Mouse (Mus musculus) adrenal gland, postnatal 14 days (tissue): ENCODE measurements around the gene Gja8. TPM values are rescaled to one million over a fixed set of nuclear protein-coding genes. Genes with fewer than 3 reads are reported as not detected.

Source experiments
- DNase-seq: peaks from one replicate; pipeline ENCODE4 v3.0.0; 2021; ENCODE audit warnings: mixed read lengths
- long read RNA-seq, 2 experiments: library from polyadenylated mRNA; stranded (forward); transcript quantifications; one replicate each; pipeline ENCODE4 v2.0.0; 2021
- total RNA-seq: library from RNA; stranded (reverse); gene quantifications from 2 replicates; pipeline ENCODE4 v1.2.3, GENCODE M21; 2021

Gja8 gene
- total RNA-seq = not detected in 2 replicates
- long read RNA-seq, experiment 1 = 0 reads
- long read RNA-seq, experiment 2 = 0 reads

DNA sequence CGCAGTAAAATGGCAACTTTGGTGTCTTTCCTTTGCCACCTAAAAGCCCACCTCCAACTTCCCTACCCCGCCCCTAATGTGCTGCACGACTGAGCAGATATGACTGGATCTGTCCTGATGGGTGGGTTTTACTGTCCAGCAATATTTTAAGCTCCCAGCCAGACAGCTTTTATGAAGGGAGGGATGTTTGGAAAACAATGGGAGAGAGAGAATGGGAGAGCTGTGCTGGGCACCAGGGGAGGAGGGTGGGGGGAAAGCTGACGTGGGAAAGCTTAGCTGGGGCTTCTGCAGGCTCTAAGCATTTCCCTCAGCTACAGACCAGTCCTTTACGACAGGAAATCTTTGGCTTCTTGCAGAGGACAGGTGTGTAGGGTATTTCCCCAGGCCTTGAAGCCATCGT is at the start of gene Gja8:
Gja8 (minus strand) TSS at position 101 of the 400 bp plus-strand sequence.
- no peak for DNase-seq

DNA sequence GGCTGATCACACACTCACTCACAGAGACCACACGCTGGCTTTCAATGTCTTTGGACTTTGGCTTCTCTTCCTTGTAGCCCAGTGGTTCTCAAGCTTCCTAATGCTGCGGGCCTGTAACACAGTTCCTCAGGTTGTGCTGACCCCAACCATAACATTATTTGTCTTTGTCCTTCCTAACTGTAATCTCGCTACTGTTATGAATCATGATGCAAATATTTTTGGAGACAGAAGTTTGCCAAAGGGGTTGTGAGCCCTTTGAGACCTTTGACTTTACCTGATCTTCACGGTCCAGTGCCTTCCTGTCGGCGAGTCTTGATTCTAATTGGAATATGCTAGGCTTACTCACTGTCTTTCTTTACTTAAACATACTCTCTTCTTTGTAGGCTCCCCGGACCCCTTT is 48.6 kb upstream of the Gja8 start:
- DNase-seq = no peak

- no peak for DNase-seq
These were observed 45.2 kb upstream of the Gja8 start for GRCm38 (mm10) chr3:96970986-96971385.

DNA sequence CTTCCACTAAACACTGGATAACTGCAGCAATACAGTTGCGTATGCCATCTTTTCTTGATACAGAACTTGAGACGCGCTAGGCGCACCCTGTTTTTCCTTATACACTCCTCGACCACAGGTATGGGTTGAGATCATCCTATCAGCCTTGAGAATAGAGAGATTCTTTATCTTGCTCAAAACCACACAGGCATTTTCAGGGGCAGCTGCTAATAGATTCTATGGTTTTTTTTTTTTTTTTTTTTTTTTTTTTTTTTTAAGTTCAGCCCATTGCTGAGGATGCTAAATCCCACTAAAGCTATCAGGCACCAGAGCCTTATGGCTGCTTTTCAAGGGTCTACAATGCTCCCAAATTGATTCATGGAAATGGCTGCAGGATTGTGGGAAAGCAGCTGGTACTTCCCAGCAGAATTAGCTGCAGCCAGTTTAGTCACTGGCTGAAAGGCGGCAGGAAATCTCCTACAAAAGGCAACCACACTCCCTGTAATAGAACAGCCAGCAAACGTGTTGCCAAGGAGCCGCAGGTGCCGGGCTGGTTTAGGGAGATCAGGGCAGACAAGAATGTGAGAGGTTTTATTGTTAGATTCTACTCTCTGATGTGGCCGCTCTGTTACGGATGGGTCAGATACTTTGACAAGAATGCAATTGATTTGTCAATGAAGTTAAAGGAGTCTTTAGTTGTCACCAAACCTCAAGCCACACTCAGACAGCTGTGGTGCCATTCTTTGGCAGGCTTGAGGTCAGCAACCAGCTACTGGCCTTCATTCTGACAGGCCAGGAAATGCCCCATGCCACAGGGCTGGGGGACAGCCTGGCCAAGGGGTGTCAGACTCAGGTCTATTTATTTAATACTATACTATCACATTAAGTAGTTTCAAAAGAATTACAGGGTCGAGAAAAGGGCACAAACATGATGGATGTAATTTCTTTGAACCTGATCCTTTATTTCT is 37.5 kb upstream of the Gja8 start:
- DNase-seq = no peak

GRCm38 (mm10) chr3:96960597-96960996 is 34.8 kb upstream of the Gja8 start:
- DNase-seq = no peak

- peak; percentile 56 for DNase-seq
These were observed 27.8 kb upstream of the Gja8 start for GRCm38 (mm10) chr3:96953489-96954233.

- DNase-seq = no peak
These were observed 16.9 kb upstream of the Gja8 start for GRCm38 (mm10) chr3:96942706-96943105.

DNA sequence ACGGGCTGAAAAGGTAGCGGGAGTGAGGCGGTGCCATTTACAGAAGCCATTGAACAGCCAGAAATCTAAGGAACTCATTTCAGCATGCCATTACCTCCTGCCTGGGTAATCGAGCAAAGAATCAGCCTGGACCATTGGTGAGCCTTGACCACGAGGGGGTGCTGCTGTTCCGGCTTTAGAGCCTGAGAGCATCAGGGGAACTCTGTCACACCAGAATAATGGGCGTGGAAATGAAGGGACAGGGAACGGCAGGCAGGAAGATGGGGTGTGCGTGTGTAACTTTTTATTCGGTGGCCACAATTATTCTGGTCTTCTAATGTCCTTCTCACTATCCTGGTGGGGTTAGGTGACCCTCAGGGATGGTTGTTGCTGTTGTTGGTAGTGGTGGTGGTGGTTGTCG is 12.9 kb upstream of the Gja8 start:
- peak; percentile 92 for DNase-seq

DNA sequence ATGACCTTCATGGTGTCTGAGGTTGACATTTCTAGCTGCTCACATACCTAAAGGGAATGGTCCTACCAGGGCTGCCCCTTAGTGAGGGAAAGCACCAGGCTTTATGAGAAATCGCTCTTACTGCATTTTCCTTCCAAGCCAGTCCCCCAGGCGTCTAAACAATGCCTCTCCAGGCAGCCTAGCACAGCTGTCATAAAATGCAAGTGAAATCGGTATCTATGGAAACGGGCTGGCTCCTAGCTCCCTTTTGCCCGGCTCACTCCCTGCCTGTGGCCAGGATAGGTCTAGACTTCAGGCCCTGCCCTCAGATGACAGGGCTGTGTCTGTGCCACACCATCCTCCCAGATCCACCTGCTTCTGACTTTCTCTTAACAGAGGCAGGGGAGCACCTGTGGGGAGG is 11.8 kb upstream of the Gja8 start:
- no peak for DNase-seq

DNA sequence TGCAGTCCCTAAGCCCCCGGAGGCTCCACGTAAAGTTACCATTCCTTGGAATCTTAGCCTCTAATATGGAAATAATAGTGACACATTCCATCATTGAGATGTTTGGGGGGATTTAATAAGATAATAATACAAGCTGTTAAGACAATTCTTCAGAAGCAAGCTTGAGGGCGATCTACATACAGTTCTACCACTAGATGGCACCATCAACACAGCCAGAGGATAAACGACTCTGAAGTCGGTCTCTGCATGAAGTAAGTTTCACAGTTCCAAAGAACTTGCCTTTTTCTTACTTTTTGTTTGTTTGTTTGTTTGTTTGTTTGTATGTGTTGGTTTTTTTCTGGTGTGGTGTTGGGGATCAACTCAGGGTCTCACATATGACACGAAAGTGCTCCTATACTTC is 10.4 kb upstream of the Gja8 start:
- peak; percentile 22 for DNase-seq

DNA sequence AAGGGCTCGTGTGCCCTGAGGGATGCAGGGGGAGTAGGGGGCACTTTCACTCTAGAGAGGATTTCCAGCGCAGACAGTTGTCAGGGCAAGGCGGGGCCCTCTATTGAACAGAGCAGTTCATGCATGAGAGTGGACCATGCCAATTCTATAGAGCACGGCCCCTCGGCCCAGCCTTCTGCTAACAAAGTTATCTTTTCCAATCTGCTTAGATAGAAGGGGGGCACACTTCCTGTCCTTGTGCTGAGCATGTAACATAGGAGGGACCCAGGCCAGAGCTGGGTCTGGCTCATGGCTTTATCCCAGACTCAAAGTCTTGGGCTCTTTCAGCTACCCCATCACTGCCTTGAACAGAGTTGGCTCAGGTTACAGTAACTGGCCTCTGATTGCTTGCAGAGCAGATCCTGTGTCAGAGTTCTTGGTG is 5.5 kb upstream of the Gja8 start:
- peak; percentile 18 for DNase-seq

- no peak for DNase-seq
These were observed 1.2 kb downstream of the Gja8 start for GRCm38 (mm10) chr3:96924631-96925030.

GRCm38 (mm10) chr3:96920991-96921390 is 4.8 kb downstream of the Gja8 start:
- DNase-seq = no peak

DNA sequence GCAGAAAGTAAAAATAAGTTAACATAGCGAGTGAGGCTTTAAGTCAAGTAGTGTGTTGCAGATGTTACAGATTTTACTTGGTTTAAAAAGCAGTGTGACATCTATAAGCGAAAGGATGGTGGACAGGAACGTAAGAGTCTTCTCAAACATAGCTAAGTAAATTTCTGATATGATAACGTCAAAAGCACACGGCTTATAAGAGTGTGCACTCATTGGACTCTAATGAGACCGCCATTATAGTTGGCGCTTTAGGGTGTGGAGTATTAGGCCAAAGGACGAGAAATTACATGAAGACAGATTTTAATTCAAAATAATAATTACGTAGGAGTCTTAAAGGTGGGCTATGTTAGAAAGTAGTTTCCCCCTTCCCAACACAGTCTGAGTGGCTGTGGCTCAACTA is 20.2 kb downstream of the Gja8 start:
- DNase-seq = no peak

DNA sequence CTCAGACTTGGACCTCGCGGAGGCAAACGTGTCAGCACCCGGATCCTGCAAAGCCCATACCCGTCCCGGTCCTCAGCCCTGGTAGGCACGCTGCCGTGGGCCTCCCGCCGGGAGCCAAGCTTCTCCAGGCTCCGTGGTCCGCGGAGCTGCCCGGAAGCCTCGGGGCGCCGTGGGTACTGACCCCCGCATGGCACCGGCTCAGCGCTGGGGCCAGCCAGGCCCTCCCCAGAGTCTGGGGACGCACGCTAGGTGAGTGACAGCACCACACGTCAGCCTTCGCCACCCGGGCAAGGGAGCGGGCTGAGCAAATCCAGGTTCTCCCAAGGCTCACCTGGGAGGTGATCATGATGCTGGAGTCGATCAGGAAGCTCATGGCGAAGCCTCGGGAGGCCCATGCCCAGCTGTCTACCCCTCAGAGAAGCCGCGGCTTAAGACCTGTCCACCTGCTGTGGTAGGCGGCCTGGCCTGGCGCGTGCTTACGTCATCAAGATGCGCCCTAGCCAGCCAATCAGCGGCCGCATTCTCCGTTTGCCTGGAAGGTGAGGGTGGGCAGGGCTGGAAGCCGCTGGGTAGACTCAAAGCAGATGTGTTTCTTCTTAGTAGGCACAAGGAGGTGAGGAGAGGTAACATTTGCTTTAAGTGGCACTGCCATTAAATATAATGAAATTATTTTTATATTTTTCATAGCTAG is 20.8 kb downstream of the Gja8 start, which contains the start of gene Gpr89:
Gpr89 (minus strand) TSS at position 496 of the 691 bp plus-strand sequence.
- DNase-seq = peak; percentile 97

DNA sequence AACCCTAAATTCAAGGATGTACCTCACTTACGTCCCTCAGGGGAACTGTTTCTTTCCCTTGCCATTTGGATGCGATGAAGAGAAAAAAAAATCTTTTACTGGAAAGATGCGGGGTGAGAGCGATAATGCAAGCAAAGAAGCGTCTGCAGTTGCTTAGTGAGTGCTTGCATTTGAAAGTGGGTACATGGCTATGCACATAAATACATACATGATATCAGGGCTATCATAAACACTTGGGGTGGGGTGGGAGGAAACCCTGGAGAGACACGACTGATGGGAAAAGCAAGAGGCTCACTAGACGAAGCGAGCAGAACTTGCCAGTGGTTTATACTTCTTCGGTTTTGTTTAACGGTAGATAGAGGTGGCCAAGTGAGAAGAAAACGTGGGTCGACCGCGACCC is 21.4 kb downstream of the Gja8 start, which contains the start of gene Gja5:
Gja5 (plus strand) TSS at position 301 of the 400 bp plus-strand sequence.
- no peak for DNase-seq

DNA sequence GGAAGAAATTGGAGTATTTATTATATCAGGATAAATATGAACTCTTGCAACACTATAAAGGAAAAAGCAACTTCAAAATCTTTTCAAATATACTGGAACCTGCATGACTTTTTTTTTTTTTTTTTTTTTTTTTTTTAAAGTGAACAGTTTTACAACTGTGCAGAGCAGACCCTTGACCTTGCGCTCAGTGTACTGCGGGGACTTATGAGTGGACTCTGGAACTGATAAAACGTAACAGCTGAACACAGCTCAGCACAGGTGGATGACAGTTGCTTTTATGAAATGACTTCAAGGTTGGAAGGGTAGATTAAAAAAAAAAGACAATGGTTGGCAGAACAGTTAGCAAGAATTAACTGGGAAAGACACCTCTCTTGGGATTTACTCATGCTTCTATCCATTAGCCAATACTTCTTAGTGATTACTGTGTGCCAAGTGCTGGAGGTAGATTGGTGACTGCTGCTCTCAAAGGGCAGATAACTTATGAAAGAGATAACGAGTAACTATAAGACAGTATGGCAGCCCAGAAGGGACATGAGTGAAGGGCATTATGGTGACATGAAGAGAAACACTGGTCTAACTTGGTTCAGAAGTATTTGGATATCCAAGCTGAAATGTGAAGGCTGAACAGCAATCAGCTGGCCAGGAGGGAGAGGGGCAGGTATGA is 23.4 kb downstream of the Gja8 start:
- no peak for DNase-seq

GRCm38 (mm10) chr3:96883690-96884089 is 42.1 kb downstream of the Gja8 start:
- no peak for DNase-seq

- no peak for DNase-seq
These were observed 43.6 kb downstream of the Gja8 start for GRCm38 (mm10) chr3:96882061-96882849.

DNA sequence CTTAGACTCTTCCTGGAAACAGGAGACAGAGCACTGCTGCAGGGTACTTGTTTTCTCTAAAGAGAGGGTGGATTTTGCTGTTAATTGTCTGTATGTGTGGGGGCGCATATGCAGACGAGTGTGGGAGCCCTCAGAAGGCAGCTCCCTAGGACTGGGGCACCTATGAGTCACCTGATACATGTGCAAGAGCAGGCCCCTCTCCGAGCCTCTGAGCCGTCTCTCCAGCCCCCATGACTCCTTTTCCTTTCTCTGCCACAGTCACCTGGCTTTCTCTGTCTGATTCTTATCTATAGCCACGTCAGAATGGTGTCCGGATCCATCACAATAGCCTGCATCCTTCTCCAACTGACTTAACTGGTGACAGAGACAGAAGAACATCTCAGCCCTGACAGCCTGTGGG is 44.3 kb downstream of the Gja8 start:
- no peak for DNase-seq

- no peak for DNase-seq
These were observed 45.4 kb downstream of the Gja8 start for GRCm38 (mm10) chr3:96880385-96880784.
